Mouse (Mus musculus) C2C12 (cell line): Measurements from ENCODE around the gene D930020B18Rik. TPM values are rescaled to one million over a fixed set of nuclear protein-coding genes. Genes with fewer than 3 reads are reported as not detected.

Experiments used
- H3K27me3 ChIP-seq: one replicate; pipeline ENCODE4 v1.6.1; 2011; ENCODE audit not compliant: control insufficient read depth, insufficient read depth, insufficient read length
- H3K36me3 ChIP-seq: one replicate; pipeline ENCODE4 v1.6.1; 2011; ENCODE audit not compliant: control insufficient read depth, insufficient read depth
- H3K4me3 ChIP-seq: one replicate; pipeline ENCODE4 v1.5.1; 2011; ENCODE audit warnings: mild to moderate bottlenecking, control low read depth; ENCODE audit not compliant: poor library complexity, insufficient read depth, severe bottlenecking
- H3K79me2 ChIP-seq: one replicate; pipeline ENCODE4 v1.6.1; 2011; ENCODE audit not compliant: control insufficient read depth, insufficient read depth
- H3K79me3 ChIP-seq: one replicate; pipeline ENCODE4 v1.6.1; 2011; ENCODE audit warnings: low read depth, control low read depth
- H3ac ChIP-seq: one replicate; pipeline ENCODE3; 2011; ENCODE audit warnings: low read depth; ENCODE audit not compliant: control insufficient read depth, insufficient read length
- CEBPB ChIP-seq: IDR thresholded peaks from one replicate; pipeline ENCODE4 v1.6.1; 2011; ENCODE audit warnings: low read depth, mild to moderate bottlenecking, control low read depth, moderate library complexity
- CTCF ChIP-seq: IDR thresholded peaks from one replicate; pipeline ENCODE4 v1.5.1; 2011; ENCODE audit not compliant: control insufficient read depth, insufficient read depth, insufficient read length
- FOSL1 ChIP-seq: IDR thresholded peaks from one replicate; pipeline ENCODE4 v1.8.0; 2011; ENCODE audit warnings: mild to moderate bottlenecking, low read length; ENCODE audit not compliant: poor library complexity, insufficient read depth, severe bottlenecking
- MAX ChIP-seq: IDR thresholded peaks from one replicate; pipeline ENCODE4 v1.6.1; 2011; ENCODE audit warnings: mild to moderate bottlenecking, control low read depth
- MYOD1 ChIP-seq: IDR thresholded peaks from one replicate; pipeline ENCODE4 v1.6.1; 2011; ENCODE audit warnings: low read depth; ENCODE audit not compliant: control insufficient read depth, insufficient read length
- MYOG ChIP-seq: IDR thresholded peaks from one replicate; pipeline ENCODE4 v1.6.1; 2011; ENCODE audit not compliant: control insufficient read depth, insufficient read length; ENCODE audit errors: extremely low read depth
- USF1 ChIP-seq: IDR thresholded peaks from one replicate; pipeline ENCODE4 v1.6.1; 2011; ENCODE audit warnings: low read depth, mild to moderate bottlenecking, control low read depth, moderate library complexity
- polyA plus RNA-seq: library from polyadenylated mRNA; unstranded; fragments of >200 nt; fragmentation: generic; extraction: Trizol; gene quantifications from one replicate; pipeline ENCODE4 v1.2.1, GENCODE M21; 2012; ENCODE audit warnings: missing spikeins

Gene D930020B18Rik
- polyA plus RNA-seq, 1 experiment, result not detected

GRCm38 (mm10) chr10:121663599-121663998, 22.2 kb downstream of the D930020B18Rik start:
- Histone ChIP-seq H3K79me2 (no peaks in the 10 kb centered on the region), H3ac (no peak overlapping the region), H3K4me3 (no peak overlapping the region), H3K27me3 (no peaks in the 10 kb centered on the region), H3K36me3 (no peaks in the 10 kb centered on the region), H3K79me3 (no peaks in the 10 kb centered on the region)
- no peak for TF ChIP-seq FOSL1
- TF ChIP-seq MAX, result no peak
- TF ChIP-seq CEBPB, result no peak
- TF ChIP-seq MYOD1, result no peak
- no peak for TF ChIP-seq MYOG
- TF ChIP-seq USF1, result no peak
- no peak for TF ChIP-seq CTCF

- H3K36me3 ChIP-seq, result no peaks in the 10 kb centered on the region
- H3K79me2 ChIP-seq, result no peaks in the 10 kb centered on the region
- TF ChIP-seq CEBPB (no peak), USF1 (no peak), MYOG (no peak), CTCF (no peak), FOSL1 (no peak), MAX (no peak), MYOD1 (no peak)
- no peak overlapping the region for H3ac ChIP-seq
- H3K79me3 ChIP-seq, result no peaks in the 10 kb centered on the region
- H3K4me3 ChIP-seq, result no peak overlapping the region
- H3K27me3 ChIP-seq, result no peaks in the 10 kb centered on the region
These were observed 24.3 kb downstream of the D930020B18Rik start for GRCm38 (mm10) chr10:121665631-121666145.

- Histone ChIP-seq H3K79me2 (no peaks in the 10 kb centered on the region), H3K27me3 (no peaks in the 10 kb centered on the region), H3K4me3 (no peak overlapping the region), H3ac (no peak overlapping the region), H3K36me3 (no peaks in the 10 kb centered on the region), H3K79me3 (no peaks in the 10 kb centered on the region)
- TF ChIP-seq CEBPB, result no peak
- no peak for TF ChIP-seq MYOD1
- TF ChIP-seq MYOG, result no peak
- TF ChIP-seq MAX, result no peak
- TF ChIP-seq USF1, result no peak
- no peak for TF ChIP-seq CTCF
- TF ChIP-seq FOSL1, result no peak
These were observed 27.7 kb downstream of the D930020B18Rik start for GRCm38 (mm10) chr10:121669103-121669502.

- Histone ChIP-seq H3K4me3 (no peak overlapping the region), H3ac (no peak overlapping the region), H3K36me3 (no peaks in the 10 kb centered on the region), H3K79me3 (no peaks in the 10 kb centered on the region), H3K27me3 (no peaks in the 10 kb centered on the region), H3K79me2 (no peaks in the 10 kb centered on the region)
- TF ChIP-seq MAX (no peak), FOSL1 (no peak), CEBPB (no peak), MYOG (no peak), CTCF (no peak)
These were observed 35.6 kb downstream of the D930020B18Rik start for GRCm38 (mm10) chr10:121677019-121677418.

- H3K4me3 ChIP-seq, result no peak overlapping the region
- no peaks in the 10 kb centered on the region for H3K36me3 ChIP-seq
- H3K79me2 ChIP-seq, result no peaks in the 10 kb centered on the region
- no peaks in the 10 kb centered on the region for H3K79me3 ChIP-seq
- H3ac ChIP-seq, result no peak overlapping the region
- TF ChIP-seq FOSL1 (no peak), MAX (no peak), USF1 (no peak), CEBPB (no peak), MYOG (no peak), MYOD1 (no peak), CTCF (no peak)
- no peaks in the 10 kb centered on the region for H3K27me3 ChIP-seq
These were observed 39.5 kb downstream of the D930020B18Rik start for GRCm38 (mm10) chr10:121680902-121681301.

GRCm38 (mm10) chr10:121682539-121682938, 41.2 kb downstream of the D930020B18Rik start:
- H3K27me3 ChIP-seq, result no peaks in the 10 kb centered on the region
- H3K4me3 ChIP-seq, result no peak overlapping the region
- TF ChIP-seq CTCF (no peak), CEBPB (no peak), MAX (no peak), USF1 (no peak), MYOD1 (no peak), FOSL1 (no peak), MYOG (no peak)

More at GRCm38 (mm10) chr10:121682539-121682938, 41.2 kb downstream of the D930020B18Rik start:
- H3K79me3 ChIP-seq, result no peaks in the 10 kb centered on the region
- H3K36me3 ChIP-seq, result no peaks in the 10 kb centered on the region
- no peak overlapping the region for H3ac ChIP-seq
- no peaks in the 10 kb centered on the region for H3K79me2 ChIP-seq
